Mouse (Mus musculus) thymus, adult 18-20 months (tissue): ENCODE data around the gene Calhm5.

Experiments used
- DNase-seq, 2 experiments: peaks; one replicate each; pipeline ENCODE4 v3.0.0; 2022; ENCODE audit warnings: mixed read lengths in 2 of 2

Gene Calhm5

GRCm38 (mm10) chr10:34070999-34071492, 25.3 kb downstream of the Calhm5 start:
- DNase-seq = no peak

- no peak for DNase-seq
Measured at GRCm38 (mm10) chr10:34069606-34070005, 26.7 kb downstream of the Calhm5 start.

- no peak for DNase-seq
Measured at GRCm38 (mm10) chr10:34066591-34066990, 29.7 kb downstream of the Calhm5 start.

GRCm38 (mm10) chr10:34053987-34054386, 42.3 kb downstream of the Calhm5 start:
- no peak for DNase-seq

GRCm38 (mm10) chr10:34044210-34044609, 52.1 kb downstream of the Calhm5 start, which contains the start of gene Calhm4:
TSS of gene Calhm4 (minus strand) at chr10:34044310.
- no peak for DNase-seq
